Mouse (Mus musculus) kidney, postnatal 25 days (tissue): ENCODE data around the gene Olfr948.

ENCODE experiments used
- DNase-seq, 2 experiments: peaks; one replicate each; pipeline ENCODE4 v3.0.0; 2021; ENCODE audit warnings: mixed read lengths in 2 of 2

Gene Olfr948

DNA sequence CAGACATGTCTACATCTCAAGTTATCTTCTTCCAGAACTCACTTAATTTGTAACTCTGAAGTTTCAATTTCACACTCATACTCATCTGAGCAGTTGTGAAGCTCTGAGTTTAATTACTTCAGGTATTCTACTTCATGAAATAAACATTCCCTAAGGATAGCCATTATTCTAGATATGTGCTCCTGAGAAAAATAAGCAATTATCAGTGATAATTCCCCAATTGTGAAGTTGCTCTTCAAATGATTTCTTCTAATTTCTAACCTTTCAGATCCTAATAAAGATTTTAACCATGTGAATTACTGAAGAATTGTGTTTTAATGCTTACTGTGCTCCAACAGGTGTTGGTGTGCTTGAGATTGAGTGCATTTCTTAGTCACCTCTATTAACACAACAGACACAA is at the start of gene Olfr948:
Gene Olfr948 (minus strand): TSS at position 101 of the 400 bp plus-strand sequence.
- no peak for DNase-seq

DNA sequence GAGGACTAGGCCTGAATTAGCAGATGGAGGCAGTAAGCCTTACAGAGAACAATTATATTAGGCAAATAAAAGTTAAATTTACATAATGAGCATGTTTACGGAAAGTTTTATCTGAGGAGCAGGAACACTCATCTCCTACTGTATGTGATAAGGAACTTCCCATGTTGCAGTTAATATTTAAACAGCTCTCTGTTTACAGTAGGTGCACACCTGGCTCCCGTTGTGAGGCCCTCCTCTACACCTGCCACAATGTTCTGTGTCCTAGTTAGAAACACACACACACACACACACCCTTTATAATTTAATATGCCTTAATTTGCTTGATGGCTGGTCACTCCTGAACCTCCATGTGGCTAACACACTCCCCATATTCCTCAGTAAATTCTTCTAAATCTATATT is 38.7 kb downstream of the Olfr948 start:
- DNase-seq = no peak

DNA sequence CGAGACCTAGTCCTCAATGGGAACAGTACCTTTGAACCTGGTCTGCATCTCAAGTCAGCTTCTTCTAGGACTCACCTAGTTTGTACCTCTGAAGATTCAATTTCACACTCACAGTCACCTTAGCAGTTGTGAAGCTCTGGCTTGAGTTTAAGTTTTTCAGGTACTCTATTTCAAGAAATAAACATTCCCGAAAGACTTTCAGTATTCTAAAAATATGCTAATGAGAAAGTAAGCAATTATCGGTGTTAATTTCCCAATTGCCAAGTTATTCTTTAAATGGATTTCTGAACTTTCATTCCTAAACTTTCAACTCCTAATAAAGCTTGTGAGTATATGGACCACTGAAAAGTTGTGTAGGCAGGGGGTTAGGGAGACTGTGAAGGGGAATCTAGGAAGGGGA is 49.1 kb downstream of the Olfr948 start, which contains the start of gene Olfr945:
Gene Olfr945 (minus strand): TSS at position 101 of the 400 bp plus-strand sequence.
- DNase-seq = no peak
